Mouse (Mus musculus) CH12.LX (cell line): ENCODE measurements around the gene Ddx11. TPM values are rescaled to one million over a fixed set of nuclear protein-coding genes. Genes with fewer than 3 reads are reported as not detected.

ENCODE experiments used
- DNase-seq: peaks from one replicate; pipeline ENCODE4 v3.0.0-alpha.2; 2013; ENCODE audit errors: extremely low read depth
- H3K27ac ChIP-seq: 2 replicates; pipeline ENCODE4 v1.5.1; 2012; ENCODE audit warnings: low read depth, mild to moderate bottlenecking, control low read depth, moderate library complexity; ENCODE audit not compliant: insufficient read depth
- H3K27me3 ChIP-seq: replicated peaks from 2 replicates; pipeline ENCODE3; 2012; ENCODE audit warnings: inconsistent platforms
- H3K36me3 ChIP-seq, 2 experiments: replicated peaks in 1 of 2; 2 replicates each; pipeline versions ENCODE3 to v1.6.1; 2012; ENCODE audit warnings: inconsistent platforms in 1 of 2, low read length in 1 of 2, mild to moderate bottlenecking in 1 of 2, mixed read lengths in 1 of 2, moderate library complexity in 1 of 2; ENCODE audit not compliant: control insufficient read depth in 1 of 2, insufficient read depth in 1 of 2
- H3K4me1 ChIP-seq, 2 experiments: 2 replicates each; pipeline ENCODE4 v1.6.1; 2012; ENCODE audit warnings: inconsistent platforms in 1 of 2, moderate library complexity in 1 of 2; ENCODE audit not compliant: insufficient read depth in 2 of 2, control insufficient read depth in 1 of 2
- H3K4me2 ChIP-seq: 2 replicates; pipeline ENCODE4 v1.6.1; 2012; ENCODE audit warnings: low read depth, mild to moderate bottlenecking, control low read depth; ENCODE audit not compliant: poor library complexity, insufficient read depth, severe bottlenecking
- H3K4me3 ChIP-seq, 3 experiments: fragments of 150-350 bp in 1 of 3; sonication (generic) in 1 of 3; replicated peaks in 1 of 3; 2 replicates each; pipeline versions ENCODE3 to v1.5.1; 2011 to 2012; ENCODE audit warnings: low read depth in 2 of 3, low read length in 2 of 3, mild to moderate bottlenecking in 2 of 3, moderate library complexity in 2 of 3, control low read depth in 1 of 3, improper control_type of control experiment in 1 of 3, inconsistent platforms in 1 of 3, mixed read lengths in 1 of 3; ENCODE audit not compliant: poor library complexity in 1 of 3
- H3K79me2 ChIP-seq: replicated peaks from 2 replicates; pipeline ENCODE4 v1.6.1; 2012; ENCODE audit warnings: mild to moderate bottlenecking, moderate library complexity; ENCODE audit not compliant: control insufficient read depth, poor library complexity, insufficient read depth, severe bottlenecking; ENCODE audit errors: extremely low read depth
- H3K9ac ChIP-seq: 2 replicates; pipeline ENCODE4 v1.6.1; 2012; ENCODE audit warnings: low read depth, mild to moderate bottlenecking, control low read depth, moderate library complexity; ENCODE audit not compliant: insufficient read depth
- H3K9me3 ChIP-seq: replicated peaks from 2 replicates; pipeline ENCODE3; 2012; ENCODE audit warnings: low read length, inconsistent platforms, mixed read lengths
- BHLHE40 ChIP-seq: IDR thresholded peaks from 2 replicates; pipeline ENCODE4 v1.6.1; 2011; ENCODE audit warnings: mild to moderate bottlenecking, low read depth, low read length, improper control_type of control experiment
- CTCF ChIP-seq, 2 experiments: IDR thresholded peaks in 1 of 2; conservative IDR thresholded peaks in 1 of 2; 2 replicates each; pipeline ENCODE4 v1.5.1; 2011 to 2012; ENCODE audit warnings: low read depth in 2 of 2, low read length in 2 of 2, improper control_type of control experiment in 1 of 2, inconsistent platforms in 1 of 2, mild to moderate bottlenecking in 1 of 2, moderate library complexity in 1 of 2
- E2F4 ChIP-seq: IDR thresholded peaks from 2 replicates; pipeline ENCODE4 v1.6.1; 2011; ENCODE audit warnings: low read depth, low read length, improper control_type of control experiment; ENCODE audit not compliant: insufficient replicate concordance
- ELF1 ChIP-seq: IDR thresholded peaks from 2 replicates; pipeline ENCODE4 v1.6.1; 2014; ENCODE audit warnings: low read depth, mild to moderate bottlenecking, inconsistent platforms, low read length, improper control_type of control experiment
- ETS1 ChIP-seq: conservative IDR thresholded peaks from 2 replicates; pipeline ENCODE4 v1.6.1; 2012; ENCODE audit warnings: low read depth, mild to moderate bottlenecking, inconsistent platforms, low read length, improper control_type of control experiment, moderate library complexity
- IRF4 ChIP-seq: IDR thresholded peaks from 2 replicates; pipeline ENCODE4 v1.6.1; 2014; ENCODE audit warnings: low read depth, mild to moderate bottlenecking, inconsistent platforms, low read length, improper control_type of control experiment
- MAFK ChIP-seq: IDR thresholded peaks from 2 replicates; pipeline ENCODE4 v1.6.1; 2011; ENCODE audit warnings: low read length, improper control_type of control experiment; ENCODE audit not compliant: insufficient replicate concordance
- MEF2A ChIP-seq: IDR thresholded peaks from 2 replicates; pipeline ENCODE4 v1.6.1; 2014; ENCODE audit warnings: low read depth, mild to moderate bottlenecking, inconsistent platforms, low read length, improper control_type of control experiment, borderline replicate concordance
- NELFE ChIP-seq: IDR thresholded peaks from 2 replicates; pipeline ENCODE4 v1.6.1; 2011; ENCODE audit warnings: low read depth, low read length, improper control_type of control experiment
- PAX5 ChIP-seq: IDR thresholded peaks from 2 replicates; pipeline ENCODE4 v1.6.1; 2012; ENCODE audit warnings: low read length, inconsistent platforms, mixed read lengths
- RAD21 ChIP-seq: IDR thresholded peaks from 2 replicates; pipeline ENCODE4 v1.6.1; 2011; ENCODE audit warnings: low read depth, mild to moderate bottlenecking, low read length, improper control_type of control experiment, moderate library complexity
- SMC3 ChIP-seq: IDR thresholded peaks from 2 replicates; pipeline ENCODE4 v1.6.1; 2011; ENCODE audit warnings: low read depth, low read length, improper control_type of control experiment
- ZC3H11A ChIP-seq: IDR thresholded peaks from 2 replicates; pipeline ENCODE4 v1.6.1; 2012; ENCODE audit warnings: low read depth, mild to moderate bottlenecking, inconsistent platforms, low read length, improper control_type of control experiment
- dilution Hi-C: fragments of 300-500 bp; cut with MboI; formaldehyde crosslinking; loops from 2 replicates; pipeline ENCODE4 v1.14.3; 2020; ENCODE audit warnings: low sequenced_read_pairs; ENCODE audit not compliant: extremely low pct_unique_long_range_greater_than_20kb, extremely low pct_ligation_motif_present
- in situ Hi-C: fragments of 300-500 bp; cut with MboI; formaldehyde crosslinking; loops from 3 replicates; pipeline ENCODE4 v1.14.3; 2019; ENCODE audit warnings: low sequenced_read_pairs, low pct_ligation_motif_present, low pct_unique_long_range_greater_than_20kb, mixed read lengths
- polyA plus RNA-seq: library from polyadenylated mRNA; unstranded; fragments of >175 nt; gene quantifications from 2 replicates; pipeline ENCODE4 v1.2.1, GENCODE M21; 2012; ENCODE audit warnings: low read depth; ENCODE audit not compliant: insufficient read length
- total RNA-seq, 2 experiments: library from RNA; depleted of rRNA; stranded (reverse); fragments of 300-350 nt in 1 of 2; fragments of >200 nt in 1 of 2; gene quantifications; 2 replicates each; pipeline ENCODE4 v1.2.3; 2012 to 2014

Ddx11 gene
- total and polyA plus RNA-seq, 3 experiments = 11.8 to 21.5 (median 17.8) TPM

GRCm38 (mm10) chr17:66104076-66104475 is 19.2 kb upstream of the Ddx11 start:
- in situ Hi-C loops = loop anchor here (10.0 kb wide), 1 partner anchor 149 kb away; the partner anchor contains the start of gene Twsg1
- H3K4me1 ChIP-seq = peaks cover 4 to 35% of the 10 kb centered on the region in 2 experiments; a peak in 3 of 4 replicates

GRCm38 (mm10) chr17:66106601-66107267 is 16.6 kb upstream of the Ddx11 start:
- H3K9ac ChIP-seq = no peak overlapping the region
- H3K9me3 ChIP-seq = no peaks in the 10 kb centered on the region
- peaks cover 10 to 40% of the 10 kb centered on the region in 2 experiments for H3K4me1 ChIP-seq
- peak; percentile 72 for DNase-seq
- no peak overlapping the region for H3K27ac ChIP-seq
- no peaks in the 10 kb centered on the region for H3K79me2 ChIP-seq
- no peak overlapping the region for H3K4me3 ChIP-seq
- in situ Hi-C loops = loop anchor here (10.0 kb wide), 1 partner anchor 152 kb away; the partner anchor contains the start of gene Twsg1
- H3K4me2 ChIP-seq = no peak overlapping the region
- dilution Hi-C loops = no loop called here
- H3K36me3 ChIP-seq = no peaks in the 10 kb centered on the region
- TF ChIP-seq MAFK = no peak
- peak; percentile 34; the same call in 1 of the 2 replicates for TF ChIP-seq ELF1
- TF ChIP-seq CTCF (conservative IDR thresholded peaks at IDR 0.05 in 1 of 2, IDR thresholded peaks at IDR 0.05 in 1 of 2; ENCODE audit: low read depth in 2 of 2, low read length in 2 of 2) = peak; percentile 83 to 94
- no peak for TF ChIP-seq ETS1
- TF ChIP-seq NELFE = peak; percentile 22; the same call in 1 of the 2 replicates
- peak; percentile 50; the same call in 1 of the 2 replicates for TF ChIP-seq ZC3H11A
- TF ChIP-seq SMC3 = peak; percentile 89
- TF ChIP-seq IRF4 = no peak
- TF ChIP-seq RAD21 = peak; percentile 91
- no peak for TF ChIP-seq E2F4
- 0 out of 2 replicates have a peak, but pooled peaks have one; percentile 28 for TF ChIP-seq BHLHE40
- no peaks in the 10 kb centered on the region for H3K27me3 ChIP-seq

More at GRCm38 (mm10) chr17:66104076-66104475, 19.2 kb upstream of the Ddx11 start:
- TF ChIP-seq SMC3 = no peak
- no peak for TF ChIP-seq MAFK
- no peak for TF ChIP-seq ETS1
- TF ChIP-seq PAX5 = no peak
- TF ChIP-seq MEF2A = no peak
- no peak overlapping the region for H3K4me3 ChIP-seq
- H3K27ac ChIP-seq = no peak overlapping the region
- no peak overlapping the region for H3K9ac ChIP-seq
- H3K79me2 ChIP-seq = peaks cover 20% of the 10 kb centered on the region
- no peak overlapping the region for H3K4me2 ChIP-seq
- no peak for DNase-seq
- no peaks in the 10 kb centered on the region for H3K36me3 ChIP-seq
- dilution Hi-C loops = no loop called here
- H3K9me3 ChIP-seq = no peaks in the 10 kb centered on the region
- H3K27me3 ChIP-seq = no peaks in the 10 kb centered on the region
